Mouse (Mus musculus): ENCODE measurements around the gene Sco1.
"Not testable (repeated sequence)": the region's sequence is repeated elsewhere in the genome, so short reads cannot be mapped to it uniquely, and the experiment has no call there.

Gene Sco1

GRCm38 (mm10) chr11:67085489-67085888 is 33.0 kb downstream of the Sco1 start:
- peak; percentile 89 for DNase-seq (ENCODE audit: low read depth)

GRCm38 (mm10) chr11:67086467-67087164 is 34.1 kb downstream of the Sco1 start:
- DNase-seq (ENCODE audit: low read depth), result no peak

- DNase-seq (ENCODE audit: low read depth), result no peak
These were observed 34.8 kb downstream of the Sco1 start for GRCm38 (mm10) chr11:67087225-67087624.

GRCm38 (mm10) chr11:67092354-67092753 is 39.9 kb downstream of the Sco1 start:
- DNase-seq (ENCODE audit: low read depth), result not testable (repeated sequence)

GRCm38 (mm10) chr11:67093201-67093600 is 40.7 kb downstream of the Sco1 start:
- no peak for DNase-seq (ENCODE audit: low read depth)

GRCm38 (mm10) chr11:67093652-67094051 is 41.2 kb downstream of the Sco1 start:
- DNase-seq (ENCODE audit: low read depth), result no peak

GRCm38 (mm10) chr11:67094470-67094869 is 42.0 kb downstream of the Sco1 start:
- no peak for DNase-seq (ENCODE audit: low read depth)

- no peak for DNase-seq (ENCODE audit: low read depth)
These were observed 45.2 kb downstream of the Sco1 start for GRCm38 (mm10) chr11:67097709-67098108.

GRCm38 (mm10) chr11:67098427-67098826 is 46.0 kb downstream of the Sco1 start:
- DNase-seq (ENCODE audit: low read depth), result no peak

GRCm38 (mm10) chr11:67099241-67099640 is 46.8 kb downstream of the Sco1 start:
- no peak for DNase-seq (ENCODE audit: low read depth)

- peak; percentile 55 for DNase-seq (ENCODE audit: low read depth)
These were observed 47.7 kb downstream of the Sco1 start for GRCm38 (mm10) chr11:67100169-67100568.

GRCm38 (mm10) chr11:67101713-67102112 is 49.2 kb downstream of the Sco1 start:
- peak; percentile 64 for DNase-seq (ENCODE audit: low read depth)

GRCm38 (mm10) chr11:67103256-67103655 is 50.8 kb downstream of the Sco1 start:
- DNase-seq (ENCODE audit: low read depth), result no peak

- DNase-seq (ENCODE audit: low read depth), result no peak
These were observed 51.8 kb downstream of the Sco1 start for GRCm38 (mm10) chr11:67104242-67104641.

GRCm38 (mm10) chr11:67104714-67105113 is 52.2 kb downstream of the Sco1 start:
- no peak for DNase-seq (ENCODE audit: low read depth)

GRCm38 (mm10) chr11:67105689-67106088 is 53.2 kb downstream of the Sco1 start:
- DNase-seq (ENCODE audit: low read depth), result no peak

- no peak for DNase-seq (ENCODE audit: low read depth)
These were observed 54.5 kb downstream of the Sco1 start for GRCm38 (mm10) chr11:67106973-67107372.

GRCm38 (mm10) chr11:67110168-67110948 is 57.9 kb downstream of the Sco1 start:
- peak; percentile 59 for DNase-seq (ENCODE audit: low read depth)

- peak; percentile 81 for DNase-seq (ENCODE audit: low read depth)
These were observed 59.8 kb downstream of the Sco1 start for GRCm38 (mm10) chr11:67112019-67112850.

GRCm38 (mm10) chr11:67112851-67113202 is 60.4 kb downstream of the Sco1 start:
- DNase-seq (ENCODE audit: low read depth), result peak; percentile 79

GRCm38 (mm10) chr11:67113381-67113780 is 60.9 kb downstream of the Sco1 start:
- no peak for DNase-seq (ENCODE audit: low read depth)

GRCm38 (mm10) chr11:67114261-67114660 is 61.8 kb downstream of the Sco1 start:
- no peak for DNase-seq (ENCODE audit: low read depth)

GRCm38 (mm10) chr11:67114901-67115300 is 62.4 kb downstream of the Sco1 start:
- no peak for DNase-seq (ENCODE audit: low read depth)
